Mouse (Mus musculus): ENCODE data around the gene Map3k5.

DNA sequence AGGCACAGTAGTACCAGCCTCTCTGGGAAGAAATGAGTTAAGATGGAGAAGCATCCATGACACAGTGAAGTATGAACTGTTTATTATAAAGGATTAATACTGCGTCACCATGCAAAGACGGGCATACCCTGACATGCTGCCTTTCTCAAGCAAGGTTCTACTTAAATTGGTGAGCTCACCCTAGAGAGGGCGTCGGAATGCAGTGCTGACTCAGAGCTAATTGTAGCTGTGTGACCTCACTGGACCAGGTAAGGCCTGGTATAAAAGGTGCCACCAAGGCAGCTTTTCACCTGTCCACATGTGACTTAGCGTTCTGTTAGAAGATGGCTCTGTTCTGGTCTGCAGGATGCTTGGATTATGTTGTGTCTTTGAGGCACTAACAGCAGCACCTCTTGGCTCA lies 225.0 kb downstream of the Map3k5 start:
- TF ChIP-seq POLR2A (IDR thresholded peaks at IDR 0.05; ENCODE audit: low read depth, low read length), result no peak
- TF ChIP-seq CTCF (conservative IDR thresholded peaks at IDR 0.05; ENCODE audit: insufficient read depth, insufficient read length, low read depth, low read length), result no peak
